Mouse (Mus musculus) layer of hippocampus, adult 18-20 months (tissue): ENCODE data around the gene Vmn1r191. TPM values are rescaled to one million over a fixed set of nuclear protein-coding genes. Genes with fewer than 3 reads are reported as not detected.
"Not testable (repeated sequence)": the region's sequence is repeated elsewhere in the genome, so short reads cannot be mapped to it uniquely, and the experiment has no call there.

Source experiments
- DNase-seq, 2 experiments: peaks; one replicate each; pipeline ENCODE4 v3.0.0; 2022; ENCODE audit warnings: low spot score in 2 of 2
- long read RNA-seq: library from polyadenylated mRNA; stranded (forward); transcript quantifications from one replicate; pipeline ENCODE4 v2.0.0, GENCODE M21; 2021
- microRNA-seq, 2 experiments: library from miRNA; unstranded; fragments of <30 nt; microRNA quantifications; one replicate each; pipeline ENCODE4 v1.2.0; 2021
- total RNA-seq, 2 experiments: library from RNA; stranded (reverse); gene quantifications; 2 replicates each; pipeline ENCODE4 v1.2.3; 2021

The Vmn1r191 gene
- not detected for total RNA-seq
- long read RNA-seq, result 0 reads

DNA sequence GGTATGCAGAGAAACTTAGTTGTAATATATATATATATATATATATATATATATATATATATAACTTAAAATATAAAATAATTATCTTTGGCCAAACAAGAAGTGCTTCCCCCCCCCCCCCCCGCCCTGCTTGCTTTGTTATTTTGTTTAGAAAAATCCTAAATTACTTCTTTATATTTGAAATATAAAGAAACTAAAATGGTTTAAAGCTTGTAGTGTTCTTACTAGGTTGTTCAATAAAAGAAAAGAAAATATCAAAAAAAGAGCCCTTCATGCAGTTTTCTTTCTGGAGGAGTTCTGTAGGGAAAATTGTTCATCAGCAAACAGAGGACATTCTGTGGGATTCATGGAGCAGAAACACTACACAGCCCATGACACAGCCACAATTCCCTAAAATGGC lies at the start of gene Vmn1r191:
Gene Vmn1r191 (minus strand): TSS at position 101 of the 400 bp plus-strand sequence.
- no peak for DNase-seq

DNA sequence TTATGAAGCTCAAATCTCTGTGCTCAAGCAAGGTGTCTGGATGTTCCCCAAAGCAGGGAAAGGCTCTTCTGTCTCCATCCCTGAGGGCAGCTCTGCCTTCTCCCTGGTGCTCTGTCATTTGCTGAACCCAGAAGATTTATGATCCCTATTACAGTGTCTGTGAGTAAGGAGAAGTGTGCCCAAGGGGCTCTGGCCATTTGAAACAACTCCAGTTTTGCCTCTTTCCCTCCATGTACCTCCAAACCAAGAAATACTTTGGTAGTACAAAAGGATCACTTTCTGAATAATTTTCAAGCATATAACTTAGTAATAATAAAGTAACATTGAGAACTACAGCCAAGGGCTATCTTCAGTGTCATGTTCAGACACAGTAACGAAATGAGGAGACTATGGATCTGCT lies 39.3 kb upstream of the Vmn1r191 start, which contains the start of gene Vmn1r193:
Gene Vmn1r193 (minus strand): TSS at position 101 of the 400 bp plus-strand sequence.
- not testable (repeated sequence) for DNase-seq

DNA sequence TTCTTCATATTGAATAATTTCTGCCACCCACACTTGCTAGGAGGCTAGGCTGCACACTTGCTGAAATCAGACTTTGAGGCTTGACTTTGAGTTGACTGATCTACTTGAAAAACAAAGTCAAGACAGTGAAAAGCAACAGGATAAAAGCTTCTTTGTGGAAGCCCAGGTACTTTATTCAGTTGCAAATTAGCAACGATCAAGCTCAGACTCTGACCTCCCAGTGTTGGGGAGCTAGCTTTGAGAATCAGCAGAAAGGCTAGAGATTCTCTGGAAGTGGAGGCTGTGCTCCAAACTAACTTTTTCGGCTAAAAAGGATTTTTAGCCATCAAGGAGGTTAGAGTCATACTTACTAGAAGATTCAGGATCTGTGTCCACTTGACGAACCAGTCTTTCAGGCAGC lies 9.0 kb upstream of the Vmn1r191 start:
- not testable (repeated sequence) for DNase-seq

GRCm38 (mm10) chr13:22191041-22191440 lies 7.3 kb upstream of the Vmn1r191 start, which contains the start of gene Vmn1r192:
TSS of gene Vmn1r192 (minus strand) at chr13:22191141.
- DNase-seq, result no peak

- DNase-seq, result no peak
These were observed 6.6 kb upstream of the Vmn1r191 start for GRCm38 (mm10) chr13:22190385-22190784.

GRCm38 (mm10) chr13:22189313-22189712 lies 5.5 kb upstream of the Vmn1r191 start:
- no peak for DNase-seq

DNA sequence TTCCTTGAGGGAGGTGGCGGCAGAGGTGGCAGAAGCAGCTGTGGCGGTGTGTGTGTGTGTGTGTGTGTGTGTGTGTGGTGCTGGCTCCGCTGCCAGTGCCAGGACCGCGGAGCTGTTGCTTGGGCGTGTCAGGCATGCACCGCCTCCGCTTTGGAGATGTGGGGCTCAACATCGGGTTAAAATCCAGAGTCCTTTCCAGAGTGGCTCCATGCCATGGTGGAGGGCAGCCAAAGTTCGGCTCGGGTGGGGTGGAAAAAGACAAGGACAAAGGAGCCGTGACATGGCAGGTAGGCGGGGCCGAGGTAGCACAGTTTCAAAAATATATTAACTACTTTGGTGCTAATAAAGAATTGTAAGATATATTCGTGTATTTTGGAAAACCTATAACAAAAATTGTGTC lies 15.4 kb downstream of the Vmn1r191 start:
- DNase-seq, result no peak

DNA sequence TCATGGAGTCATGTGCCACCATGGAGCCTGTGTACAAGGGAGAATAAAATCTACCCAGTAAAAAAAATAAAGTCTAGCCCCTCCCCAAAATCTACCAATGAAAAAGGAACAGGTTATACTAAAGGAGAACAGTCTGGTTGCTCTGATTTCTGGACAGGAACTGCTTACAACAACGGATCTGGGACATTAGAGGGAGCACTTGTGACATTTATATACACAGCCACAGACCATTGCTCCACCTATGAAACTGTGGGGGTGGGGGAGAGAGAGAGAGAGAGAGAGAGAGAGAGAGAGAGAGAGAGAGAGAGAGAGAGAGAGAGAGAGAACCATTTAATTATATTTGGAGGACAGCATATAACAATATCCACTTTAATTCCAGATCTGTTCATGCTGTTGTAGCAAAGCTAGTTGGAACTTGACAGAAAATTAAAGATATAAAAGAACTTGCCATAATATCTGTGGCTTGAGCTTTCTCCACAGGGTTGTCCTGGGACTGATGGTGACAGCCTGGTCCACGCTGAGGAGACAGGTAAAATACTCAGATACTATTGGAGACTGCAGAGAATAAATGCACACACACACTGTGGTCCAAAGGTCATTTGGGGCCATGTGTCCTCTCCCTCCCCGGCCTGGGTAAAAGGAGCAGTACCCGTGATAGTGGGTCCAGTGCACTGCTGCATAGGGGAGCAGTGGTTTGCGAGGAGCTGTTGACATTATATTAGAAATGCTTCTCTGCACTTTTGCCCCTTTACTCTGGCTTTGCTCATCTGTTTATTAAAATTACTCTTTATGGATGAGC lies 47.1 kb downstream of the Vmn1r191 start:
- not testable (repeated sequence) for DNase-seq

Small RNA genes within 50 kb of the gene (microRNA-seq; reads per million reads assigned to microRNA genes)
- gene Gm23282 (0 reads per million in 2 experiments), gene Gm25084 (0 reads per million in 2 experiments)

Other genes starting within 250 kb of the Vmn1r191 start
- 1 to 10 TPM; 2.5 to 2.9 TPM for gene Zfp184, start 238.9 kb downstream of the Vmn1r191 start, total RNA-seq
- gene Pom121l2, start 202.8 kb downstream of the Vmn1r191 start, total RNA-seq, result under 1 TPM in 1 of 2 experiments, not detected in 1; 0.12 TPM
- 1 to 10 TPM in 1 of 2 experiments, under 1 TPM in 1; 0.58 to 1.3 TPM for gene Prss16, start 174.2 kb downstream of the Vmn1r191 start, total RNA-seq
- gene Hist1h2ah, start 148.4 kb downstream of the Vmn1r191 start, total RNA-seq, result 10 to 100 TPM in 1 of 2 experiments, 1 to 10 TPM in 1; 4.9 to 45.9 TPM
- 10 to 100 TPM; 11.4 to 16.1 TPM for gene Hist1h2bk, start 148.1 kb downstream of the Vmn1r191 start, total RNA-seq
- 10 to 100 TPM; 65.4 to 84.2 TPM for gene Hist1h4i, start 142.6 kb downstream of the Vmn1r191 start, total RNA-seq
- gene Hist1h2ag, start 141.0 kb downstream of the Vmn1r191 start, total RNA-seq, result 10 to 100 TPM in 1 of 2 experiments, 1 to 10 TPM in 1; 7.8 to 10.3 TPM
- gene Hist1h2bj, start 140.8 kb downstream of the Vmn1r191 start, total RNA-seq, result 10 to 100 TPM in 1 of 2 experiments, 1 to 10 TPM in 1; 8.3 to 13.2 TPM
- gene Vmn1r188, start 99.5 kb downstream of the Vmn1r191 start, total RNA-seq, result not detected
- gene Vmn1r189, start 78.1 kb downstream of the Vmn1r191 start, total RNA-seq, result not detected
- not detected for gene Vmn1r192, start 7.2 kb upstream of the Vmn1r191 start, total RNA-seq
- gene Vmn1r193, start 39.2 kb upstream of the Vmn1r191 start, total RNA-seq, result not detected
- gene Vmn1r194, start 60.2 kb upstream of the Vmn1r191 start, total RNA-seq, result not detected
- gene Vmn1r195, start 86.6 kb upstream of the Vmn1r191 start, total RNA-seq, result not detected
- not detected for gene Vmn1r196, start 106.0 kb upstream of the Vmn1r191 start, total RNA-seq
- not detected for gene Vmn1r197, start 140.6 kb upstream of the Vmn1r191 start, total RNA-seq
- gene Vmn1r198, start 166.4 kb upstream of the Vmn1r191 start, total RNA-seq, result not detected
- gene Vmn1r199, start 195.8 kb upstream of the Vmn1r191 start, total RNA-seq, result not detected
- gene Vmn1r200, start 206.4 kb upstream of the Vmn1r191 start, total RNA-seq, result not detected